Mouse (Mus musculus) kidney, embryonic 15.5 days (tissue): ENCODE data around the gene Mrpl10. TPM values are rescaled to one million over a fixed set of nuclear protein-coding genes. Genes with fewer than 3 reads are reported as not detected.

Experiments used
- ATAC-seq: fragments of 200-750 bp; cut with Nextera tagmentation; replicated peaks from 2 replicates; pipeline ENCODE4 v1.8.0; 2017; ENCODE audit warnings: moderate TSS enrichment; ENCODE audit not compliant: low FRiP score
- H3K27ac ChIP-seq: fragments of 300-500 bp; sonication (generic); 2 replicates; pipeline ENCODE4 v1.5.1; 2015; ENCODE audit warnings: mild to moderate bottlenecking, inconsistent platforms
- H3K27me3 ChIP-seq: fragments of 300-500 bp; sonication (generic); 2 replicates; pipeline ENCODE4 v1.6.1; 2015; ENCODE audit warnings: inconsistent platforms
- H3K36me3 ChIP-seq: fragments of 300-500 bp; sonication (generic); 2 replicates; pipeline ENCODE4 v1.6.1; 2015; ENCODE audit warnings: inconsistent platforms
- H3K4me1 ChIP-seq: fragments of 300-500 bp; sonication (generic); 2 replicates; pipeline ENCODE4 v1.6.1; 2015; ENCODE audit warnings: inconsistent platforms
- H3K4me2 ChIP-seq: fragments of 300-500 bp; sonication (generic); 2 replicates; pipeline ENCODE4 v1.6.1; 2015; ENCODE audit warnings: moderate library complexity, mild to moderate bottlenecking, inconsistent platforms
- H3K4me3 ChIP-seq: fragments of 300-500 bp; sonication (generic); replicated peaks from 2 replicates; pipeline ENCODE4 v1.5.1; 2015; ENCODE audit warnings: mild to moderate bottlenecking, inconsistent platforms
- H3K9ac ChIP-seq: fragments of 300-500 bp; sonication (generic); 2 replicates; pipeline ENCODE4 v1.6.1; 2015; ENCODE audit warnings: mild to moderate bottlenecking, inconsistent platforms
- H3K9me3 ChIP-seq: fragments of 300-500 bp; sonication (generic); replicated peaks from 2 replicates; pipeline ENCODE4 v1.6.1; 2016; ENCODE audit warnings: inconsistent platforms
- WGBS: fragments of 180-500 bp; shearing (Covaris S2); methylation state at CpG from one replicate; pipeline ENCODE4 v1.1.7; 2015; ENCODE audit warnings: mixed read lengths; 5-methylcytosine and 5-hydroxymethylcytosine counted together
- microRNA-seq: library from miRNA; unstranded; fragments of <30 nt; microRNA quantifications from one replicate; pipeline ENCODE4, GENCODE M21; 2016
- polyA plus RNA-seq: library from polyadenylated mRNA; unstranded; fragments of >200 nt; fragmentation: Nextera tagmentation; extraction: Ambion mirVana; gene quantifications from 2 replicates; pipeline ENCODE4 v1.2.1, GENCODE M21; 2015

The Mrpl10 gene
- polyA plus RNA-seq, 1 experiment from 2014 or later = 91.3 TPM

GRCm38 (mm10) chr11:97082977-97083376 is 41.6 kb downstream of the Mrpl10 start:
- Histone ChIP-seq H3K9ac (no peak overlapping the region), H3K27ac (no peak overlapping the region), H3K4me3 (no peak overlapping the region), H3K4me2 (peak overlapping the region; percentile 43; the same call in 1 of the 2 replicates), H3K36me3 (no peaks in the 10 kb centered on the region), H3K9me3 (no peaks in the 10 kb centered on the region), H3K4me1 (peaks cover 12% of the 10 kb centered on the region), H3K27me3 (peaks cover 13% of the 10 kb centered on the region)
- WGBS = 34% methylated on average over 11 of the region's 11 CpGs
- ATAC-seq = no peak

DNA sequence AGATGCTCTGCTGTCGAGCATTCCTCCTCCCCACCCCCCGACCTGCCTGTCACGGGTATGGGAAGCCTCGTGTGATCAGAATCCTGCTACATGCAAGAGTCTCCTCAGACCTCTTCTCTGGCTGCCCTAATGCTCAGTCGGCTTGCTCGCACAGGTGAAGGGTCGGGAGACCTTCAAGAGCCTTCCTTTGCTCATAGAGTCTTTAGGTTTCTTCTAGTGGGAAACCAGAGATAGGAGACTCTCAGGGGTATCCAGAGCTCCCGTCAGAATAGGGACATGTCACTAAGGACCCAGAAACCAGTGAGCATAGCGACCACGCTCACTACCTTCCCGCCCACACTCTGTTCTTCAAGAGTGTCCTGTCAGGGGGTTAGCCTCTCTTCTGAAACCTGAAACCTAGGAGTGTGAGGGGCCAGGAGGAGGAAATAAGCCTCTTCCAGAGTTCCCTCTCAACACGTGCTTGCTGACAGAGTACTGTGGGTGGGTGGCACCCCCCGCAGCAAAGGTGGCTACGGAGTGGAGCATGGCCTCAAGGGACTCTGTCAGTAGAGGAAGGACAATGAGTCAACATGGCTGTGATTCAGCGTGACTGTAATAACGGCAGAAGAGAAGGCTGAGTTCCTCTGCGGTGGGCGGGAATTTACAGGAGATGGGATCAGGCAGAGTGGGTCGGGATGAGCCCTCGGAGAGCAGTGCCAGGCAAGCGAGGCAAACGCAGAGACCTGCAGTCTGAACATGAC is 42.2 kb downstream of the Mrpl10 start:
- Histone ChIP-seq H3K27ac (no peak overlapping the region), H3K27me3 (peaks cover 13% of the 10 kb centered on the region), H3K4me1 (peaks cover 12% of the 10 kb centered on the region), H3K9me3 (no peaks in the 10 kb centered on the region), H3K4me3 (no peak overlapping the region), H3K9ac (no peak overlapping the region), H3K4me2 (peak overlapping the region; percentile 43), H3K36me3 (no peaks in the 10 kb centered on the region)
- WGBS = 11% methylated on average over 22 of the region's 22 CpGs
- ATAC-seq = no peak

GRCm38 (mm10) chr11:97084821-97085505 is 43.6 kb downstream of the Mrpl10 start:
- no peak overlapping the region for H3K4me2 ChIP-seq
- H3K9me3 ChIP-seq = no peaks in the 10 kb centered on the region
- WGBS = 86% methylated on average over 15 of the region's 15 CpGs
- ATAC-seq = no peak
- no peak overlapping the region for H3K4me3 ChIP-seq
- peaks cover 13% of the 10 kb centered on the region for H3K27me3 ChIP-seq
- no peak overlapping the region for H3K9ac ChIP-seq
- H3K27ac ChIP-seq = no peak overlapping the region
- no peaks in the 10 kb centered on the region for H3K36me3 ChIP-seq
- H3K4me1 ChIP-seq = peaks cover 12% of the 10 kb centered on the region

DNA sequence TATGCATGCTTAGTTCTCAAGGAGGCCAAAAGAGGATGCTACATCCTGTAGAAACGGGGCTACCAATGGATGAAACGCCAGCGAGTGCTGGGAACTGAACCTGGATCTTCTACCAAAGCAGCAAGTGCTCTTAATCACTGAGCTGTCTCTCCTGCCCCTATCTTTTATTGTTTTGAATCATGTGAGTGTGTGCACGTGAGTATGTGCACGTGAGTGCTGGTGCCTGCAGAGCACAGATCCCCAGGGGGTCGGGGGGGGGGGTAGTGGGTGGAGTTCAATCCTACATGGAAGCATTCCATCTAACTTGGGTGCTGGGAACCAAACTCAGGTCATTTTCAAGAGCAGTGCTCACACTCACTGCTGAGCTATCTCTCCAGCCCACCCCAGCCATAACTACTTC is 45.0 kb downstream of the Mrpl10 start:
- Histone ChIP-seq H3K27ac (no peak overlapping the region), H3K4me1 (peaks cover 12% of the 10 kb centered on the region), H3K9me3 (no peaks in the 10 kb centered on the region), H3K36me3 (no peaks in the 10 kb centered on the region), H3K27me3 (peaks cover 13% of the 10 kb centered on the region), H3K4me2 (no peak overlapping the region), H3K4me3 (no peak overlapping the region), H3K9ac (no peak overlapping the region)
- ATAC-seq = no peak
- 74% methylated on average over 6 of the region's 6 CpGs for WGBS

DNA sequence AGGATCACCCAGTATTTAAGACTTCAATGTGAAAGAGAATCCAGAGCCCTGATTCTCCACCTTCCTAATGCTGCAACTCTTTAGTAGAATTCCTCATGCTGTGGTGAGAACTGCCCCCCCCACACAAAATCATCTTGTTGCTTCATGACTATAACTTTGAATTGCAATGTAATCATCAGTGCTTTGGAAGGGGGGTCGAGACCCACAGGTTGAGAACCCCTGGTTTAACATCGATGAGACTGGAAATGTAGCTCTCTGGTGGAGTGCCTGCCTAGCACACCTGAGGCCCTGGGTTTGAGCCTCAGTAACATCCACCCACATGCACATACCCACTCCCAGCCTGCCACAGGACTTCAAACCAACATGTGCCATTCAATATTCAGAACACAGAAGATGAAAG is 53.2 kb downstream of the Mrpl10 start:
- Histone ChIP-seq H3K36me3 (no peaks in the 10 kb centered on the region), H3K27me3 (peaks cover 30% of the 10 kb centered on the region), H3K4me3 (no peak overlapping the region), H3K9ac (no peak overlapping the region), H3K27ac (no peak overlapping the region), H3K9me3 (no peaks in the 10 kb centered on the region), H3K4me2 (no peak overlapping the region), H3K4me1 (peaks cover 9% of the 10 kb centered on the region; the same call in 1 of the 2 replicates)
- 77% methylated on average over 2 of the region's 2 CpGs for WGBS
- ATAC-seq = no peak

DNA sequence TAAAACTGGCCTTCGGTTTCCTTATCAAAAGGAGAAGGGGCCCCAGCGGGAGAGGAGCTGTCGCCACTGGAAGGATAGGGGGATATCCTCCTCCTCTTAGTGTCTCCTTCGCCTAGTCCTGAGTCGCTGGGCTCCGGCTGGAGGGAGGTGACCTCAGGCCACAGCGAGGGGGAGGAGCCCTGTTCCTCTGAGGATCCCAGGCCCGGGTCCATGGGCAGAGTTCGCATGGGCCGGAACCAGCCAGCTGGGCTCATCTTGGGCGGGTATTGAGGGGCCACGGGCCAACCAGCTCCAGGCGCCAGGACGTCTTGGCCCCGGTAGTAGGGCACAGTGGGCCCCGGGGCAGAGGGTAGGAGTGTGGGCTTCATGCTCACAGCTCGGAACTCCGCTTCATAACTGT is 57.4 kb downstream of the Mrpl10 start:
- Histone ChIP-seq H3K9ac (0 out of 2 replicates have a peak overlapping the region, but pooled peaks have one; percentile 10), H3K4me3 (peak overlapping the region; percentile 11; the same call in 1 of the 2 replicates), H3K27me3 (peaks cover 36% of the 10 kb centered on the region), H3K36me3 (no peaks in the 10 kb centered on the region), H3K4me1 (peaks cover 9% of the 10 kb centered on the region; the same call in 1 of the 2 replicates), H3K4me2 (peak overlapping the region; percentile 46), H3K27ac (no peak overlapping the region), H3K9me3 (no peaks in the 10 kb centered on the region)
- WGBS = 18% methylated on average over 18 of the region's 18 CpGs
- ATAC-seq = no peak

Small RNA genes lying within 50 kb of the gene (microRNA-seq; reads per million reads assigned to microRNA genes)
- gene Mir8103 = 0.74 reads per million

Other genes starting within 250 kb of the Mrpl10 start
- gene Nfe2l1, start 211.6 kb upstream of the Mrpl10 start, polyA plus RNA-seq = 78.5 and 82.1 TPM in 2 replicates
- 117 and 121 TPM in 2 replicates for gene Copz2, start 191.7 kb upstream of the Mrpl10 start, polyA plus RNA-seq
- gene Cdk5rap3, start 125.1 kb upstream of the Mrpl10 start, polyA plus RNA-seq = 78.9 and 79.5 TPM in 2 replicates
- 37.6 and 38.7 TPM in 2 replicates for gene Prr15l, start 113.5 kb upstream of the Mrpl10 start, polyA plus RNA-seq
- 34.3 and 42.6 TPM in 2 replicates for gene Pnpo, start 97.6 kb upstream of the Mrpl10 start, polyA plus RNA-seq
- gene Sp2, start 58.6 kb upstream of the Mrpl10 start, polyA plus RNA-seq = 19.9 and 22.7 TPM in 2 replicates
- 1.4 and 1.5 TPM in 2 replicates for gene Sp6, start 28.2 kb upstream of the Mrpl10 start, polyA plus RNA-seq
- gene Scrn2, start 11.6 kb upstream of the Mrpl10 start, polyA plus RNA-seq = 38.2 and 38.8 TPM in 2 replicates
- gene Lrrc46, start 153 bp upstream of the Mrpl10 start, polyA plus RNA-seq = 1.0 and 1.5 TPM in 2 replicates
- gene Osbpl7, start 9.1 kb downstream of the Mrpl10 start, polyA plus RNA-seq = 8.8 and 12.7 TPM in 2 replicates
- gene Tbx21, start 73.8 kb downstream of the Mrpl10 start, polyA plus RNA-seq = 0.14 and 0.27 TPM in 2 replicates
- 5.5 and 5.8 TPM in 2 replicates for gene Tbkbp1, start 109.9 kb downstream of the Mrpl10 start, polyA plus RNA-seq
- gene Kpnb1, start 146.3 kb downstream of the Mrpl10 start, polyA plus RNA-seq = 55.1 and 56.3 TPM in 2 replicates
- 76.9 and 88.5 TPM in 2 replicates for gene Npepps, start 239.1 kb downstream of the Mrpl10 start, polyA plus RNA-seq